Mouse (Mus musculus) T-helper 2 cell (primary cell): ENCODE data around the gene Amigo3.

Experiments
- in situ Hi-C: fragments of 300-600 bp; cut with MboI, MseI; formaldehyde crosslinking; loops from one replicate; pipeline ENCODE4 v1.15.1; 2025; ENCODE audit warnings: high pct_unique_total_duplicates

Amigo3 gene

GRCm38 (mm10) chr9:108083561-108083960, 30.6 kb downstream of the Amigo3 start:
- in situ Hi-C loops: loop anchor here (5.0 kb wide), 2 partner anchors 39 to 119 kb away; no protein-coding TSS in a partner anchor

- in situ Hi-C loops: no loop called here
These were observed 32.3 kb downstream of the Amigo3 start for GRCm38 (mm10) chr9:108085261-108085660.

- in situ Hi-C loops: no loop called here
These were observed 37.7 kb downstream of the Amigo3 start for GRCm38 (mm10) chr9:108090611-108091120.

- in situ Hi-C loops: no loop called here
These were observed 40.6 kb downstream of the Amigo3 start for GRCm38 (mm10) chr9:108093586-108093985.

- in situ Hi-C loops: no loop called here
These were observed 41.4 kb downstream of the Amigo3 start, which contains the start of gene Apeh for GRCm38 (mm10) chr9:108094184-108094941. Gene Apeh (minus strand): TSS chr9:108094606.

- in situ Hi-C loops: no loop called here
These were observed 42.0 kb downstream of the Amigo3 start for GRCm38 (mm10) chr9:108094998-108095411.

- in situ Hi-C loops: no loop called here
These were observed 42.6 kb downstream of the Amigo3 start for GRCm38 (mm10) chr9:108095518-108095917.

GRCm38 (mm10) chr9:108095949-108096712, 43.2 kb downstream of the Amigo3 start:
- in situ Hi-C loops: no loop called here

GRCm38 (mm10) chr9:108099619-108100018, 46.7 kb downstream of the Amigo3 start:
- in situ Hi-C loops: no loop called here

- in situ Hi-C loops: no loop called here
These were observed 52.0 kb downstream of the Amigo3 start for GRCm38 (mm10) chr9:108104766-108105548.
